Mouse (Mus musculus): ENCODE measurements around the gene Whamm. TPM values are rescaled to one million over a fixed set of nuclear protein-coding genes. Genes with fewer than 3 reads are reported as not detected.

Whamm gene
- polyA plus RNA-seq, 1 experiment from 2014 or later = 5.2 TPM

DNA sequence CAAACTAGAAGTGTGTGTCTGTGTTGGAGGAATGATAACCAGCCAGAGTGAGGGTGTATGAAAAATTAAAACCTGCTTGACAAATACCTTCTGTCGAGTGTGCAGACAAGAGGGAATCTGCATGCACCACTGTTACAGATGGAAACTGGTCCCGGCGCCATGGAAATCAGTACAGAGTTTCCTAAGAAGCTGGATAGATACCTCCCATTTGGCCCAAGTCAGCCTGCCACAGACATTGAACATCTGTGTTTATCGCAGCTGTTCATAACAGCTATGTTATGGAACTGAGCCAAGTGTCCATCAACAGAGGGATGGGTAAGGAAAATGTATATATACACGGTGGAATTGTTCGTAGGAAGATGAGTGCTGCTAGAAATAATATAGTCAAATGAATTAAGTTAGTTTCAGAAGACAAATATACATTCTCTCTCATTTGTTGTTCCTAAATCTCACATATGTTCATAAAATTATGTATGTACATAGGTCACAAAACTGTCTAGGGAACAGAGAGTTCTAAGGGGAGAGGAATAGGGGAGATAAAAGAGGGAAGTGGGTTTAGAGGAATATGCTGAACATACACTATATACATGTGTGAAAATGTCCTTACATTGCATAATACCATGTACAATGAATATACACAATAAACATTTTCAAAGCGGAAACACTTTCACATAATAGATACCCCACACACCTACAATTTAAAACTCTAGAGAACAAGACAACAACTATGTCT lies 13.6 kb upstream of the Whamm start:
- Histone ChIP-seq H3K9me3 (replicated peaks; ENCODE audit: control insufficient read depth, low read length) (no peaks in the 10 kb centered on the region), H3K4me3 (ENCODE audit: low read depth, low read length) (no peak overlapping the region), H3K4me1 (ENCODE audit: control insufficient read depth, insufficient read depth, low read length) (no peaks in the 10 kb centered on the region), H3K36me3 (replicated peaks; ENCODE audit: control insufficient read depth, insufficient read depth, low read depth, low read length) (no peaks in the 10 kb centered on the region), H3K27ac (replicated peaks; ENCODE audit: low read depth, low read length) (no peak overlapping the region), H3K9ac (replicated peaks; ENCODE audit: low read length) (no peak overlapping the region), H3K27me3 (ENCODE audit: control insufficient read depth, insufficient read depth, low read length) (no peaks in the 10 kb centered on the region), H3K4me2 (ENCODE audit: low read depth, low read length) (no peak overlapping the region)
- ATAC-seq (replicated peaks; ENCODE audit: insufficient number of reproducible peaks, low FRiP score, low TSS enrichment, low read depth) = no peak
- 78% methylated on average over 7 of the region's 7 CpGs for WGBS
- DNase-seq (ENCODE audit: low spot score) = no peak

DNA sequence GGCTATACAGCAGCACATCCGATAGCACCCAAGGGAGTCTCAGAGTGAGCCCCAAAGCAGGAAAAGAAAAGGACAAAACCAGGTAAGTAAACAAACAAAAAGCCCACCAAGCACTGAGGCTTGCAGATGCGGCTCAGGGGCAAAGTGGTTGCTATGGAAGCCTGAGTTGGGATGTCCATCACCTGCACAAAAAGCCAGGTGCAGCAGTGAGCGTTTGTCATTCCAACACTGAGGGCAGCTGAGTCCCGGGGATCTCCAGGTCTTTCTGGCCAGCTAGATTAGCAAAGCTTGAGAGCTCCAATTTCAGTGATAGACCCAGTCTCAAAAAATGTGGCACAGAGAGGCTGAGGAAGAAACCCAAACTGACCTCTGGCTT lies 13.1 kb upstream of the Whamm start:
- Histone ChIP-seq H3K27ac (replicated peaks; ENCODE audit: low read depth, low read length) (no peak overlapping the region), H3K4me2 (ENCODE audit: low read depth, low read length) (no peak overlapping the region), H3K9me3 (replicated peaks; ENCODE audit: control insufficient read depth, low read length) (no peaks in the 10 kb centered on the region), H3K4me3 (ENCODE audit: low read depth, low read length) (no peak overlapping the region), H3K9ac (replicated peaks; ENCODE audit: low read length) (no peak overlapping the region), H3K27me3 (ENCODE audit: control insufficient read depth, insufficient read depth, low read length) (no peaks in the 10 kb centered on the region), H3K36me3 (replicated peaks; ENCODE audit: control insufficient read depth, insufficient read depth, low read depth, low read length) (no peaks in the 10 kb centered on the region), H3K4me1 (ENCODE audit: control insufficient read depth, insufficient read depth, low read length) (no peaks in the 10 kb centered on the region)
- 58% methylated on average over 4 of the region's 4 CpGs for WGBS
- no peak for DNase-seq (ENCODE audit: low spot score)
- no peak for ATAC-seq (replicated peaks; ENCODE audit: insufficient number of reproducible peaks, low FRiP score, low TSS enrichment, low read depth)

DNA sequence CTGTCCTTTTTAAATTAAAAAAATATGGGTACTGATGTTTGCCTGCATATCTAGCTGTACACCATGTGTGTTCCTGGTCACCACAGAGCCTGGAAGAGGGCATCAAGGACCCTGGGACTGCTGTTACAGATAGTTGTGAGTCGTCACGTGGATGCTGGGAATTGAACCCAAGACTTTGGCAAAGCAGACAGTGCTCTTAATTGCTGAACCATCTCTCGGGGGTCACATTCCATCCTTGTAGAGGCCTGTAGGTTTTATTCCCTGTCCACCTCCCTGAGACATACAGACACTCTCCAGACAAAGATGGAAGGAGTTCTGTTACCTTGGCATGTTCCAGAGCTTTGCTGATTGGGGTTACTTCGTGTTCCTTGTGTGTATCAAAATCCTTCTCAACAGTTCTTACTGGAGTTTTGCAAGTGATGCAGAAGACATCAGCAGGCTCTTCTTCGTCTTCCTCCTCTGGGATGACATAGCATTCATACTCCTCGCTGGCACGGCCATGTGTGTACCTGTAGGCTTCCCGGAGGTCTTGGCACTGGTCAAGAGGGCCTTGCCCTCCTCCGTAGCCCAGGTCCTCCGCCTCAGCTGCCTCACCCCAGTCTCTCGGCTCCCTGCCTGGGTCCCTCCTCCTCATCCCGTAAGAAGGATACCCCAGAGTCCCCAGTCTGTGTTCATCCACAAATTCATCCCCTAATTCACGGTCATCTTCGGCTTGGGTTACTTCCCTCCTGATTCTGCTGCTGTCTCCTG lies 11.7 kb upstream of the Whamm start:
- ATAC-seq (replicated peaks; ENCODE audit: insufficient number of reproducible peaks, low FRiP score, low TSS enrichment, low read depth) (no peak), DNase-seq (ENCODE audit: low spot score) (no peak)
- no peak overlapping the region for H3K4me3 ChIP-seq (ENCODE audit: low read depth, low read length)
- no peak overlapping the region for H3K27ac ChIP-seq (replicated peaks; ENCODE audit: low read depth, low read length)
- no peak overlapping the region for H3K9ac ChIP-seq (replicated peaks; ENCODE audit: low read length)
- no peaks in the 10 kb centered on the region for H3K9me3 ChIP-seq (replicated peaks; ENCODE audit: control insufficient read depth, low read length)
- H3K4me2 ChIP-seq (ENCODE audit: low read depth, low read length) = no peak overlapping the region
- no peaks in the 10 kb centered on the region for H3K4me1 ChIP-seq (ENCODE audit: control insufficient read depth, insufficient read depth, low read length)
- H3K27me3 ChIP-seq (ENCODE audit: control insufficient read depth, insufficient read depth, low read length) = no peaks in the 10 kb centered on the region
- no peaks in the 10 kb centered on the region for H3K36me3 ChIP-seq (replicated peaks; ENCODE audit: control insufficient read depth, insufficient read depth, low read depth, low read length)
- WGBS = 88% methylated on average over 14 of the region's 14 CpGs

DNA sequence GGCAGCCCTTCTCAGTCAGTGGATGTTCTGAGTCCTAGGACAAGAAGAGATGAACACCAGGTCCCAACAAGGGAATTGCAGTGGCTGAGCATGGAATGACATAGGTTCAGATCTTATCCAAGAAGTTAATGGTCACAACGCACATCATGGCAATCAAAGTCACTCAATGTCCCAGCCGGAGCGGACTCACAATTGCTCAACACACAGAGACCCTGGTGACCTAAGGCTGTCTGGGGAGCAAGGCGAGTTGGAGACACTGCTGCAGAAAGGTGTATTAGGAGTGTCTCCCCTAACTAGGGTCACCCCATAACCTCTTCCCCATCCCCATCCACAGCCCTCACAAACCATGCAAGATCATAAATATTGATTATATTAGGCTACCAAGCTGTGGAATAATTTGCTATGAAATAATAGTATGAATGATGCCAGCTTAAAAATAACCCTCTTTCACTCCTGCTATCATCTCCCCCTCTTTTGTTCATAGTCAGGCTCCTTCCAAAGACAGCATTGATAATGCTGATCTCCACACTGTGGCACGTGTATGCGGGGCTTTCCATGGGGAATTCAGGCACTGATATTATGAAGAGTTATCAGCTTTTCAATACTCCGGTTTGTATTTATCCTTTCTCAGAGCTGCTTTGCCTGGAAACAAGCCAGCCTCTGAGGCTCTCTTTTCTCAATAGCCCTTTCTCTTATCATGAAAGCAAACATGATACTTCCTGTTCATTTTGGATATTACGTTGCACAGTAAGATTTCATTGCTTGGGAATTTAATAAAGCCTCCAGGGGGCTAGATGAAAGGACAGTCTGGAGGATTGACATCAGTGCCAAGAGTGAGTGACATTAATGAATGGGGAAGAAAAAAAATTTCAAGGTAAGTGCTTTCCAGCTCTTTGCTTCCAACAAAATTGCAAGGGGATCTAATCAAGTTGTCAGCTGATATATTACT lies 10.7 kb upstream of the Whamm start:
- DNase-seq (ENCODE audit: low spot score) = peak; percentile 11
- Histone ChIP-seq H3K9me3 (replicated peaks; ENCODE audit: control insufficient read depth, low read length) (no peaks in the 10 kb centered on the region), H3K36me3 (replicated peaks; ENCODE audit: control insufficient read depth, insufficient read depth, low read depth, low read length) (no peaks in the 10 kb centered on the region), H3K27ac (replicated peaks; ENCODE audit: low read depth, low read length) (no peak overlapping the region), H3K4me1 (ENCODE audit: control insufficient read depth, insufficient read depth, low read length) (no peaks in the 10 kb centered on the region), H3K27me3 (ENCODE audit: control insufficient read depth, insufficient read depth, low read length) (no peaks in the 10 kb centered on the region), H3K4me3 (ENCODE audit: low read depth, low read length) (no peak overlapping the region), H3K4me2 (ENCODE audit: low read depth, low read length) (no peak overlapping the region), H3K9ac (replicated peaks; ENCODE audit: low read length) (no peak overlapping the region)
- WGBS = 62% methylated on average over 8 of the region's 8 CpGs
- ATAC-seq (replicated peaks; ENCODE audit: insufficient number of reproducible peaks, low FRiP score, low TSS enrichment, low read depth) = no peak

DNA sequence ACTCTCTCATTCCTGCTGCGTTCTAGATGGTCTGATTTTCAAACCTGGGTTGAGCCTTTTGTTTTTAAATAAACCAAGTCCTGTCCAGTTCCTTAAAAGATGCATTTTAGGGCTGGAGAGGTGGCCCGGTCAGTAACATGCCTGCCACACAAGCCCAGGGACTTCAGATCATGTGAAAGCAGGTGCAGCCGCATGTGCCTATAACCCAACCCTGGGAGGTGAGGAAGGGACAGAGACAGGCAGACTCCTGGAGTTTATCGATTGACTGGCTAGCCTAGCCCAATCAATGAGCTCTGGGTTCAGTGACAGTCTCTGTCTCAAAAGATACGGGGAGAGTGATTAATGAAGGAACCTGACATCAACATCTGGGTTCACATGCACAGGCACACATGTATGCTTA lies 9.9 kb upstream of the Whamm start:
- Histone ChIP-seq H3K27ac (replicated peaks; ENCODE audit: low read depth, low read length) (no peak overlapping the region), H3K36me3 (replicated peaks; ENCODE audit: control insufficient read depth, insufficient read depth, low read depth, low read length) (no peaks in the 10 kb centered on the region)
- no peak for DNase-seq (ENCODE audit: low spot score)

DNA sequence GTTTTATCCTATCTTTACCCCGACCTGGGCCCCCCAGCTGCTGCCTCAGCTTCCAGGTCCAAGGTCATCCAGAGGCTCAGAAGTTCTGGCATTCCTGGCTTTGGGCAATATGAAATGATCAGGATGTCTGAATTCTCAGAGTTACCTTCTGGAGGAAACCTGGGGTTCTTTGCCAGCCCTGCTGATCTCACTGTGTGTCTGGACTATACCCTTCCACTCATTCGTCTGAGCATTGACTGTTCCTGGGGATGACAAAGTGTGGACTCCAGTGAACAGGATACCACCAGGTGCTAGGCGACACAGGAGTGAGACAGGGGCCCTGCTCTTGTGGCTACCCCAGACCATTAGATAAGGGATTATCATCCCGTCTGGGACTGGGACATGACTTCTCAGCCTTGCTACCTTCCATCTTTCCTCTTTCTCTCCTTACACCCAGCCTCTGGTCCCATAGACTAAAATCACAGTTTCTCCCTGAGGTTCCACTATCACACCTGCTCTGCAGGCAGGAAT lies 7.5 kb upstream of the Whamm start:
- Histone ChIP-seq H3K4me3 (ENCODE audit: low read depth, low read length) (no peak overlapping the region), H3K4me1 (ENCODE audit: control insufficient read depth, insufficient read depth, low read length) (no peaks in the 10 kb centered on the region), H3K9ac (replicated peaks; ENCODE audit: low read length) (no peak overlapping the region), H3K36me3 (replicated peaks; ENCODE audit: control insufficient read depth, insufficient read depth, low read depth, low read length) (no peaks in the 10 kb centered on the region), H3K4me2 (ENCODE audit: low read depth, low read length) (no peak overlapping the region), H3K27me3 (ENCODE audit: control insufficient read depth, insufficient read depth, low read length) (no peaks in the 10 kb centered on the region), H3K9me3 (replicated peaks; ENCODE audit: control insufficient read depth, low read length) (no peaks in the 10 kb centered on the region), H3K27ac (replicated peaks; ENCODE audit: low read depth, low read length) (no peak overlapping the region)
- ATAC-seq (replicated peaks; ENCODE audit: insufficient number of reproducible peaks, low FRiP score, low TSS enrichment, low read depth) (no peak), DNase-seq (ENCODE audit: low spot score) (no peak)
- 81% methylated on average over 4 of the region's 4 CpGs for WGBS

More for the DNA sequence above, 9.9 kb upstream of the Whamm start:
- Histone ChIP-seq H3K4me1 (ENCODE audit: control insufficient read depth, insufficient read depth, low read length) (no peaks in the 10 kb centered on the region), H3K4me2 (ENCODE audit: low read depth, low read length) (no peak overlapping the region), H3K4me3 (ENCODE audit: low read depth, low read length) (no peak overlapping the region), H3K9me3 (replicated peaks; ENCODE audit: control insufficient read depth, low read length) (no peaks in the 10 kb centered on the region), H3K27me3 (ENCODE audit: control insufficient read depth, insufficient read depth, low read length) (no peaks in the 10 kb centered on the region), H3K9ac (replicated peaks; ENCODE audit: low read length) (no peak overlapping the region)
- ATAC-seq (replicated peaks; ENCODE audit: insufficient number of reproducible peaks, low FRiP score, low TSS enrichment, low read depth) = no peak
- WGBS = 78% methylated on average over 5 of the region's 5 CpGs

DNA sequence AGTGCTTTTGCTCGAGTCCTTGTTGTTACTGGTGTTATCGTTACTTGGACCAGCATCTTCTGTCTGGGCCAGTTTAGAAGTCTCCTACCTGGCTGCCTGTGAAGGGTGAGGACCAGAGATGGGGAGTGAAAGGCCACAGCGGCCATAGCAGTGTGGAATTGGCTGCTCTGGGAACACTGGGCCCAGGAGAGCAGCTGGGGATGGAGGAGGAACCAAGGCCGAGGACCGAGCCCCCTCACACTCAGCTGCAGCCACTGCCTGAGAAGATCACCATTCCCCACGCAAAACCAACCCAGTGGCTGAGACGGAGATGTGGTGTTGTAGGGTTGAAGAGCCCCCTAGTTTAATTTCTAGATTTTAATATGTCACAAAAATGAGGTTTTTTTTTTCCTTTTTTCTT lies 6.3 kb upstream of the Whamm start:
- H3K4me3 ChIP-seq (ENCODE audit: low read depth, low read length) = no peak overlapping the region
- H3K4me2 ChIP-seq (ENCODE audit: low read depth, low read length) = no peak overlapping the region
- H3K9me3 ChIP-seq (replicated peaks; ENCODE audit: control insufficient read depth, low read length) = no peaks in the 10 kb centered on the region
- ATAC-seq (replicated peaks; ENCODE audit: insufficient number of reproducible peaks, low FRiP score, low TSS enrichment, low read depth) (no peak), DNase-seq (ENCODE audit: low spot score) (no peak)
- no peak overlapping the region for H3K27ac ChIP-seq (replicated peaks; ENCODE audit: low read depth, low read length)
- H3K27me3 ChIP-seq (ENCODE audit: control insufficient read depth, insufficient read depth, low read length) = no peaks in the 10 kb centered on the region
- 75% methylated on average over 7 of the region's 7 CpGs for WGBS
- no peak overlapping the region for H3K9ac ChIP-seq (replicated peaks; ENCODE audit: low read length)
- H3K36me3 ChIP-seq (replicated peaks; ENCODE audit: control insufficient read depth, insufficient read depth, low read depth, low read length) = no peaks in the 10 kb centered on the region
- H3K4me1 ChIP-seq (ENCODE audit: control insufficient read depth, insufficient read depth, low read length) = no peaks in the 10 kb centered on the region

All from embryonic facial prominence, embryonic 11.5 days (tissue).